Mouse (Mus musculus) cerebellum, adult 2 months (tissue): ENCODE results near the gene Rab1b. TPM values are rescaled to one million over a fixed set of nuclear protein-coding genes. Genes with fewer than 3 reads are reported as not detected.
"Not testable (repeated sequence)": the region's sequence is repeated elsewhere in the genome, so short reads cannot be mapped to it uniquely, and the experiment has no call there.

Experiments used
- DNase-seq, 2 experiments: peaks; one replicate each; pipeline ENCODE4 v3.0.0; 2021
- H3K27ac ChIP-seq: fragments of 200-500 bp; 2 replicates; pipeline ENCODE4 v1.5.1; 2012; ENCODE audit warnings: low read length, control low read depth, inconsistent platforms; ENCODE audit not compliant: insufficient read depth
- H3K27me3 ChIP-seq: fragments of 200-500 bp; 2 replicates; pipeline ENCODE4 v1.6.1; 2012; ENCODE audit warnings: inconsistent platforms, mild to moderate bottlenecking, low read length, moderate library complexity; ENCODE audit not compliant: control insufficient read depth, insufficient read depth
- H3K4me1 ChIP-seq: fragments of 200-500 bp; 2 replicates; pipeline ENCODE4 v1.6.1; 2011; ENCODE audit warnings: low read length; ENCODE audit not compliant: control insufficient read depth, insufficient read depth
- H3K4me3 ChIP-seq: fragments of 200-500 bp; replicated peaks from 2 replicates; pipeline ENCODE3; 2011; ENCODE audit warnings: mild to moderate bottlenecking, low read depth, low read length, control low read depth; ENCODE audit not compliant: insufficient read depth
- CTCF ChIP-seq: fragments of 200-500 bp; IDR thresholded peaks from 2 replicates; pipeline ENCODE4 v1.5.1; 2011; ENCODE audit warnings: low read depth, mild to moderate bottlenecking, control low read depth, low read length, moderate library complexity, borderline replicate concordance; ENCODE audit not compliant: insufficient read depth
- POLR2A ChIP-seq: fragments of 200-500 bp; IDR thresholded peaks from 2 replicates; pipeline ENCODE4 v1.6.1; 2011; ENCODE audit warnings: low read length, control low read depth, borderline replicate concordance; ENCODE audit not compliant: insufficient read depth
- WGBS: fragments of 180-500 bp; shearing (Covaris S2); methylation state at CpG from one replicate; pipeline ENCODE4 v1.1.7; 2018; 5-methylcytosine and 5-hydroxymethylcytosine counted together
- polyA plus RNA-seq: library from polyadenylated mRNA; depleted of rRNA; stranded (reverse); fragments of >200 nt; gene quantifications from 2 replicates; pipeline ENCODE4 v1.2.3, GENCODE M21; 2012

The Rab1b gene
- polyA plus RNA-seq, 1 experiment, result 191 TPM

DNA sequence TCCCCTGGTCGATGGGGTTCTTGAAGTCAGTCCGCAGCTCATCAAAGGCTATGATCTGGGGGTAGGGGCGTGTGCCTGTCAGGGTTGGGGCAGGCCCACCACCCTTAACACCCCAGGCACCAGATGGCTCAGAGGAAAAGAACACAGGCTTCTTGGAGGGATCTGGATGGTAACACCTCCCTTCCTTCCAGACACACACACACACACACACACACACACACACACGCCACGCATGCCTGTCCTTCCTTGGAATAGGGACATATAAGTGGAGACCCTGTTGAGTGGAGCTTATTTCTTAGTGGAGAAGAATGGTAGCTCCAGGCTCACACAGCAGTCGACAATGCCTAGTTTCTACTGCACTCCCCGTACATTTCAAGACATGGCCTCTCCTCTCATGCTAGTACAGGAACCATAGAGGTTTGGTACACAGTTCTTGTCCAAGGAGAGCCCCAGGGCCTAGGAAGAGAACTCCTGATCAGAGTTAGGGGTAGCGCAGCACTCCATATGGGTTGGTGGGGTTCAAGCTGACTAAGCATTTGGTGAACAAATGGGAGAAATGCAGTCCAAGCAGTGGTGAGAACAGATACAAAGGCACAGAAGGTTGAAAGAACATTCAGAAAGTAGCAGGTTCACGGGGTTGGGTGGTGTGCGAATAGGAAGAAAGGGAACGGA is 12.0 kb downstream of the Rab1b start:
- DNase-seq, result no peak
- TF ChIP-seq CTCF (no peak), POLR2A (no peak)
- Histone ChIP-seq H3K4me1 (peaks cover 22% of the 10 kb centered on the region), H3K27ac (peak overlapping the region; percentile 6; the same call in 1 of the 2 replicates), H3K4me3 (peak overlapping the region; percentile 52), H3K27me3 (no peaks in the 10 kb centered on the region)
- WGBS, result 22% methylated on average over 11 of the region's 11 CpGs

DNA sequence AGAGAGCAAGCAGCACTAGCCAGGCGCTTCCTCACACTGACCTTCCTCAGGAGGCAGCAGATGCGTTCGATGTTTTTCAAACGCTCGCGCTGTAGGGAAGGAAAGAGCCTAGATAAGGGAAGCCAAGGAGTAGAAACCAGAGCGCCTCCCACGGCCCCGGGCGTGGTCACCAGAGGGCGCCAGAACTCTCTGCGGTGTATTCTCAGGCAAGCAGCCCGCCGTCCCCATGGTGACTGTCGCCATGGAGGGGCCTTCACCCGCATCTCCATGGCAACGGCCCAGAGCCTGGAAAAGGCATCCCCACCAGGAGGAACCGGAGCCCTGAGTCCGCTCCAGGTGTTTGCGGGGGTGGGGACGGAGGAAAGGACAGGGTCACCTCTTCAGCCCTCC is 12.6 kb downstream of the Rab1b start:
- WGBS, result under 1% methylated on average over 21 of the region's 21 CpGs
- Histone ChIP-seq H3K4me1 (peaks cover 22% of the 10 kb centered on the region), H3K27ac (peak overlapping the region; percentile 32; the same call in 1 of the 2 replicates), H3K27me3 (no peaks in the 10 kb centered on the region), H3K4me3 (peak overlapping the region; percentile 52)
- DNase-seq, result peak; percentile 92 to 96
- TF ChIP-seq POLR2A (no peak), CTCF (peak; percentile 78)

DNA sequence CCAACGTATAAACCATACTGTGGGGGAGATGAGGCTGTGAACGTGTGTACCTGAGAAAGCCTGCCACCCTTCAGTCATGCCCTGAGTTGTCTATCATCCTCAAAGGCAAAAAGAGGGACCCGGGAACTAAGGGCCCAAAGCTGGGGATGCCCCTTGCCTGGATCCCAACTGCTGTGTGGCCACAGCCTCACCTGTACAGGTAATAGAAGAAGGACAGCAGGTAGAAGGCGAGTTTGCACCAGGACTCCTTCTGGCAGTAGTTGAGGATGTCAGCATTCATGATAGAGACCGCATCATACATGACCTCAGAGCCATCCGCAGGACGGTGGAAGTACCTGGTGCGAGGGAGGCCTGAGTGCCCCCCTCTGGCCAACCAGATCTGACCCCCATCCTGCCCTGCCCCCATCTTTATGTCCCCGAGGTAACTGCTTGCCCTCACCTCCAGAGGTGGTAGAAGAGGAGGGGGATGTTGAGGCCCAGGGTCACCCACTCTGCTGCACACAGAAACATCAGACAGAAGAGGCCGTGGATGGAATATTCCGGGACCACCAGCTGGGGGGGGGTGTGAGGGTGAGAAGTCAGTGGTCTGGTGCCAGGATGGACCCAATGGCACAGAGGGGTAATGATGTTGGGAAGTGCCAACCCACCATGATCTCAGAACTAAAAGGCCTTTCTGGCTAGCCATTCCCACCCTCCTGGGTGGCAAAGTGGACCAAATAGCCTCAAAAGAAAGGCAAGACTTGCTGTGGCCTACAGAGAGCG is 13.2 kb downstream of the Rab1b start:
- Histone ChIP-seq H3K27ac (0 out of 2 replicates have a peak overlapping the region, but pooled peaks have one; percentile 32), H3K4me1 (peaks cover 22% of the 10 kb centered on the region)

DNA sequence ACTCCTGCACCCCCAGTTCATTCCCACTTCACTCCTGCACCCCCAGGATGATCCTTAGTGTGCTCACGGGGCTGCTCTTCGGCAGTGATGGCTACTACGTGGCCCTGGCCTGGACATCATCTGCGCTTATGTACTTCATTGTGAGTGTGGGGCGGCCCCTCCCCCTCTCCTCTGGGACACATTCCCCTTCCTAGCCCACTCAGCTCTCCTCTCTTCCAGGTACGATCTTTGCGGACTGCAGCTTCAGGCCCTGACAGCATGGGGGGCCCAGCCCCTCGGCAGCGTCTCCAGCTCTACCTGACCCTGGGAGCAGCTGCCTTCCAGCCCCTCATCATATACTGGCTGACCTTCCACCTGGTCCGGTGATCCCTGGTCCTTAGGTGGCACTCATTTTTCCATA is 14.8 kb downstream of the Rab1b start:
- Histone ChIP-seq H3K4me3 (no peak overlapping the region), H3K27ac (no peak overlapping the region), H3K4me1 (peaks cover 20% of the 10 kb centered on the region), H3K27me3 (no peaks in the 10 kb centered on the region)
- TF ChIP-seq POLR2A, result no peak
- TF ChIP-seq CTCF, result no peak
- 87% methylated on average over 10 of the region's 10 CpGs for WGBS
- no peak for DNase-seq

More for the DNA sequence above, 13.2 kb downstream of the Rab1b start:
- DNase-seq, result no peak
- Histone ChIP-seq H3K27me3 (no peaks in the 10 kb centered on the region), H3K4me3 (peak overlapping the region; percentile 28)
- 65% methylated on average over 12 of the region's 12 CpGs for WGBS
- TF ChIP-seq CTCF, result no peak
- TF ChIP-seq POLR2A, result no peak

DNA sequence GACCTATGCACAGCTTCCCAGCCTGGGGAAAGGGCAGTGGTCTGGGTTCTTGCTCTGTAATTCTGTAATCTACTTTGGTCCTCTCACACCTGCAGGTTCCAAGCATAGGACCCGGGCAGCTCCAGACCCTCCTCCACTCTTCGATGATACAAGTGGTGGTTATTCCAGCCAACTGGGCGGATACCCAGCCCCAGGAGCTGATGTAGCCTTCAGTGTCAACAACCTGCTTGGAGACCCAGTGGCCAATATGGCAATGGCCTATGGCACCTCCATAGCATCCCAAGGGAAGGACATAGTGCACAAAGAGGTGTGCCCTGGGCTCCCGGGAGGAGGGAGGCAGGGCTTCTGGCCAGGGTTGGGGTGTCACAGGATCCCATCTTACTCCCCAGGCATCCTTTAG is 17.5 kb downstream of the Rab1b start:
- WGBS, result 84% methylated on average over 4 of the region's 4 CpGs

DNA sequence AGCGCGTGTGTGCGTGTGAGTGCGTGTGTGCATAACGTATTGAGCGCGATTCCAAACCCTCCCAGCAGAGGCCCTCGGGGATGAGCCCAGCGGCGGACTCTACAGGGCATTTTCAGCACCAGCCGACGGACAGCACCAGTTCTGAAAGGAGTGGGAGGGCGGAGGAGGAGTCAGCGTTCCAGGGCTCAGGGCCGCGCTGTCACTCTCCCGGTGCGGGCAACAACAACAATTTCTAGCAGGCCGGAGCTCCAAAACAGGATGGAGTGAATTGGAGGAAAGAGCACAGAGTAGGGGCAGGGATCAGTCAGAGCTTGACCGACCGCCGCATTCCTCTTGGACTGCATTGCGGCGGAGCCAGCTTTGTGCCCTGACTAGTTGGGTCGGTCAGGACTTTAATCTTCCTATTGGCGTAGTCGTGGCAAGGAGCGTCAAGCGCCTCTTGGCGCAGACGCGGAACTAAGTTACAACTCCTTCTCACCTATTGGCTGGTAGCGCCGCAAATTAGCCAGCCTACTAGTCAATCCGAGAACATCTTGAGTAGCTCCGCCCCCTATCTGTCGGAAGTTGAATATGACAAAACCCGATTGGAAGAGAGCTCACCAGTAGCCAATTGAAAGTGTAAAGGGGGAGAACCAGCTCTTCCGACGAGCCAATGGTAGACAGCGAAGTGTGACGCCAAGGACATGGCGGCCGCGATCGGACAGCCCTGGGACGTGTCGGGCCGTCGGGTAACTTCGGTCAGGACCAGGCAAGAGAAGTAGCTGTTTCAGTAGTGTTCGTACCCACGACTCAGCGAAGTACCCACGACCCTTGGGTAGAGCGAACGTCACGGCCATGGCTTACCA is 18.8 kb downstream of the Rab1b start, which contains the start of gene Yif1a:
Gene Yif1a, plus strand, starts transcription at position 655 of the 845 bp plus-strand sequence.
- Histone ChIP-seq H3K4me3 (peak within 1 kb of the TSS; percentile 88), H3K27ac (peak within 1 kb of the TSS; percentile 70), H3K4me1 (peaks cover 5% of the 10 kb centered on the region), H3K27me3 (no peaks in the 10 kb centered on the region)
- peak; percentile 92 to 99 for DNase-seq
- TF ChIP-seq POLR2A (peak; percentile 68), CTCF (peak; percentile 43)
- WGBS, result under 1% methylated on average over 58 of the region's 58 CpGs

More for the DNA sequence above, 17.5 kb downstream of the Rab1b start:
- TF ChIP-seq POLR2A (no peak), CTCF (no peak)
- peak in 1 of 2 experiments; percentile 31 for DNase-seq
- Histone ChIP-seq H3K27ac (no peak overlapping the region), H3K4me1 (peaks cover 3% of the 10 kb centered on the region), H3K4me3 (peak overlapping the region; percentile 88), H3K27me3 (no peaks in the 10 kb centered on the region)

DNA sequence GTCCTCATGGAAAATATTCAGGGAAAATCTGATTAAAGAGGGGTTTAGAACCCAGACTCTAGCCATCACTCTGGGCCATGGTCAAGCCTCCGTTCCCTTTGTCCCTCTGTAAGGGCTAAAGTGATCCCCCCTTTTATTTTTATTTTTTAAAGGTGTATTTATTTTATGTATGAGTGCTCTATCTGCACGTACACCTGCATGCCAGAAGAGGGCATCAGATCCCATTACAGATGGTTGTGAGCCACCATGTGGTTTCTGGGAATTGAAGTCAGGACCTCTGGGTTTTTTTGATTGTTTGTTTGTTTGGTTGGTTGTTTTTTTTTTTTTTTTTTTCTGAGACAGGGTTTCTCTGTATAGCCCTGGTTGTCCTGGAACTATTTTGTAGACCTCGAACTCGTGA is 20.3 kb downstream of the Rab1b start:
- H3K27ac ChIP-seq, H3K4me3 ChIP-seq, H3K27me3 ChIP-seq, DNase-seq, H3K4me1 ChIP-seq: not testable (repeated sequence)
- 65% methylated on average over 4 of the region's 4 CpGs for WGBS
- TF ChIP-seq CTCF, result peak; percentile 17; the same call in 1 of the 2 replicates
